Mouse (Mus musculus) cortical plate, adult 2 months (tissue): ENCODE measurements around the gene Tmem129.
A peak's percentile ranks its signal among the peaks of the same experiment; 100 is the strongest.

Experiments
- CTCF ChIP-seq: fragments of 200-500 bp; IDR thresholded peaks from 2 replicates; pipeline ENCODE4 v1.5.1; 2011; ENCODE audit warnings: mild to moderate bottlenecking, control low read depth, low read length; ENCODE audit not compliant: insufficient read depth; ENCODE audit errors: extremely low read depth
- POLR2A ChIP-seq: fragments of 200-500 bp; IDR thresholded peaks from 2 replicates; pipeline ENCODE4 v1.6.1; 2011; ENCODE audit warnings: mild to moderate bottlenecking, low read length, control low read depth; ENCODE audit not compliant: insufficient read depth; ENCODE audit errors: extremely low read depth

DNA sequence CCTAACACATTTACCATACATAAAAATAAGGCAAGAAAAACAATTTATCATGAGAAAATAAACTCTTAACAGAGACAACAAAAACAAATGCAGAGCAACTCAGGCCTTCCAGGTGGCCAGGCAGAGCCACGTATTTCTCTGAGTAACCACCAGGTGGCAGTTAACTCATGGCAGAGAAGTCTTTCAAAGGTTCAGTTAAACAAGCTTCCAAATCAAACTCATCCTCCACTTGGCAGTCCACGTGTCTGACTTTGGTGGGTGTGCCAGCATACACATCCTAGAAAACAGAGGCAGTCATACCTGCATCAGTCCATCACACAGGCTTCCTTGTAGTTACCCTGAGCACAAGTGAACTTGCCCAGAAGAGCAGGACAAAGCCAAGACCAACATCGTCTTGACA is 17.6 kb downstream of the Tmem129 start:
- TF ChIP-seq CTCF = peak; percentile 50; the same call in 1 of the 2 replicates
- no peak for TF ChIP-seq POLR2A
